Mouse (Mus musculus): ENCODE results near the gene Ccdc62. TPM values are rescaled to one million over a fixed set of nuclear protein-coding genes. Genes with fewer than 3 reads are reported as not detected.

Gene Ccdc62
- polyA plus RNA-seq, 2 experiments: 2.7 to 3.4 TPM

DNA sequence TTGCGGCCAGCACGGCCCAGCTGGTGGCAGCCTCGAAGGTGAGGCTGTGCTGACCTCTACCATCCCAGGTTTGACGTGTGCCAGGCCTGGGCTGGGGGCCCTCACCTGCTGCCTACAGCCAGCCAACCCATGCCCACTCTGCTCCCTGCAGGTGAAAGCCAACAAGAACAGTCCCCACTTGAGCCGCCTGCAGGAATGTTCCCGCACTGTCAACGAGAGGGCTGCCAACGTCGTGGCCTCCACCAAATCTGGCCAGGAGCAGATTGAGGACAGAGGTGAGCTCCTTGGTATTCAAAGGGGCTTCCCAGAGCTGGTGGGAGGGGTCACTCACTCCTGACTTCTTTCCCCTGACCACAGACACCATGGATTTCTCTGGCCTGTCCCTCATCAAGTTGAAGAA is 70.8 kb downstream of the Ccdc62 start:
- peaks cover 14% of the 10 kb centered on the region for H3K36me3 ChIP-seq (replicated peaks; ENCODE audit: control insufficient read depth, insufficient read depth, low read depth)
- no peaks in the 10 kb centered on the region for H3K27me3 ChIP-seq (ENCODE audit: control insufficient read depth, insufficient read depth, low read length)
- no peak overlapping the region for H3K4me3 ChIP-seq (ENCODE audit: insufficient read depth in 1 of 2, low read depth in 2 of 2, low read length in 2 of 2)
- TF ChIP-seq CTCF (IDR thresholded peaks at IDR 0.05; ENCODE audit: low read depth): no peak
- TF ChIP-seq EP300 (IDR thresholded peaks at IDR 0.05; ENCODE audit: low read depth): no peak
- no peak overlapping the region for H3K4me2 ChIP-seq (ENCODE audit: low read depth)
- no peaks in the 10 kb centered on the region for H3K9me3 ChIP-seq (ENCODE audit: control insufficient read depth, low read length)
- WGBS (ENCODE audit: insufficient replicate concordance): 41% methylated on average over 9 of the region's 9 CpGs
- H3K4me1 ChIP-seq (replicated peaks; ENCODE audit: control insufficient read depth in 2 of 2, insufficient read depth in 2 of 2, low read length in 1 of 2): no peaks in the 10 kb centered on the region
- no peak overlapping the region for H3K9ac ChIP-seq (replicated peaks)
- H3K27ac ChIP-seq: no peak overlapping the region
- DNase-seq (ENCODE audit: low read depth in 3 of 3, low spot score in 3 of 3): no peak
- ATAC-seq (ENCODE audit: insufficient read depth): no peak

DNA sequence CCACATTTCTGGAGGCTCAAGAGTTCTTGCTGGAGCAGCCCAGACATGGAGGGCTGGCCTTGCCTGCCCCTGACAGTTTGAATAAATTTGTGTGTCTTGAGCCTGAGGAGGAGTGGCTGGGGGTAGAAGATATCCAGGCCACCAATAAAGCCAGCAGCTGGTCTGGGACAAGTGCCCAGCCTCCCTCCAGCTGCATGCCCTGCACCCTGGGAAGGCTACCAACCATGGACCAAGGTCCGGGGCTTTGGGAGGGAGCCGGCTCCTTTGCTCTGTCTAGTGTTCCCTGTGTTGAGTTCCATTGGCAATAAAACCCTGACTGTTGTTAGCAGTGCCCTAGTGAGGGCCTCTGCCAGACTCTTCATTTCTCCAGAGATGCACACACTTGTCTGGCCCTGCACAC is 72.4 kb downstream of the Ccdc62 start:
- H3K36me3 ChIP-seq (replicated peaks; ENCODE audit: control insufficient read depth, insufficient read depth, low read depth): peaks cover 28% of the 10 kb centered on the region
- no peak for ATAC-seq (ENCODE audit: insufficient read depth)
- TF ChIP-seq EP300 (IDR thresholded peaks at IDR 0.05; ENCODE audit: low read depth) (no peak), CTCF (IDR thresholded peaks at IDR 0.05; ENCODE audit: low read depth) (no peak)

DNA sequence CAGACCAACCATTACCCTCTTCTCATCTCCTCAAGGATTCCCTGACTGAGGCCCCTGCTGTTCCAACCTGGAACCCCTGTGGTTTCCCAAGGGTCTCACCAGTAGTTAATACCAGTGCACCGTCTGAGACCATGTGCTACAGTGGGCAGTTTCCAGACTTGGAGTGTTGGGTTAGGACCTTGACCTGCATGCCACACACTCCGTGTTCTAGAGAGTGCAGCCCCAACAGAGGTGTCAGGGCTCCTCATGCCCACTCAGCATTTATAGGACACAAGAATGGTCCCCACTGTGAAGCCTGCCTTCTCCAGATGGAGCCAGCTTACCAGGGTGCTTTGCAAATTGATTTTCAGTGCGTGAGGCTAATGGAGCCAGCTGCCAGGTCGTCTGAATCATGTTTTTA is 72.9 kb downstream of the Ccdc62 start:
- DNase-seq (ENCODE audit: low read depth in 3 of 3, low spot score in 3 of 3): no peak
- Histone ChIP-seq H3K36me3 (replicated peaks; ENCODE audit: control insufficient read depth, insufficient read depth, low read depth) (peaks cover 33% of the 10 kb centered on the region), H3K4me2 (ENCODE audit: low read depth) (no peak overlapping the region), H3K27me3 (ENCODE audit: control insufficient read depth, insufficient read depth, low read length) (no peaks in the 10 kb centered on the region), H3K4me1 (replicated peaks; ENCODE audit: control insufficient read depth in 2 of 2, insufficient read depth in 2 of 2, low read length in 1 of 2) (no peaks in the 10 kb centered on the region), H3K4me3 (ENCODE audit: insufficient read depth in 1 of 2, low read depth in 2 of 2, low read length in 2 of 2) (no peak overlapping the region), H3K9me3 (ENCODE audit: control insufficient read depth, low read length) (no peaks in the 10 kb centered on the region), H3K27ac (no peak overlapping the region), H3K9ac (replicated peaks) (no peak overlapping the region)
- WGBS (ENCODE audit: insufficient replicate concordance): 67% methylated on average over 4 of the region's 4 CpGs
- no peak for ATAC-seq (ENCODE audit: insufficient read depth)
- TF ChIP-seq CTCF (IDR thresholded peaks at IDR 0.05; ENCODE audit: low read depth) (no peak), EP300 (IDR thresholded peaks at IDR 0.05; ENCODE audit: low read depth) (no peak)

More for the DNA sequence above, 72.4 kb downstream of the Ccdc62 start:
- Histone ChIP-seq H3K9me3 (ENCODE audit: control insufficient read depth, low read length) (no peaks in the 10 kb centered on the region), H3K9ac (replicated peaks) (no peak overlapping the region), H3K4me3 (ENCODE audit: insufficient read depth in 1 of 2, low read depth in 2 of 2, low read length in 2 of 2) (no peak overlapping the region), H3K4me2 (ENCODE audit: low read depth) (no peak overlapping the region), H3K27me3 (ENCODE audit: control insufficient read depth, insufficient read depth, low read length) (no peaks in the 10 kb centered on the region), H3K4me1 (replicated peaks; ENCODE audit: control insufficient read depth in 2 of 2, insufficient read depth in 2 of 2, low read length in 1 of 2) (no peaks in the 10 kb centered on the region), H3K27ac (no peak overlapping the region)
- WGBS (ENCODE audit: insufficient replicate concordance): 75% methylated on average over 2 of the region's 2 CpGs
- no peak for DNase-seq (ENCODE audit: low read depth in 3 of 3, low spot score in 3 of 3)

DNA sequence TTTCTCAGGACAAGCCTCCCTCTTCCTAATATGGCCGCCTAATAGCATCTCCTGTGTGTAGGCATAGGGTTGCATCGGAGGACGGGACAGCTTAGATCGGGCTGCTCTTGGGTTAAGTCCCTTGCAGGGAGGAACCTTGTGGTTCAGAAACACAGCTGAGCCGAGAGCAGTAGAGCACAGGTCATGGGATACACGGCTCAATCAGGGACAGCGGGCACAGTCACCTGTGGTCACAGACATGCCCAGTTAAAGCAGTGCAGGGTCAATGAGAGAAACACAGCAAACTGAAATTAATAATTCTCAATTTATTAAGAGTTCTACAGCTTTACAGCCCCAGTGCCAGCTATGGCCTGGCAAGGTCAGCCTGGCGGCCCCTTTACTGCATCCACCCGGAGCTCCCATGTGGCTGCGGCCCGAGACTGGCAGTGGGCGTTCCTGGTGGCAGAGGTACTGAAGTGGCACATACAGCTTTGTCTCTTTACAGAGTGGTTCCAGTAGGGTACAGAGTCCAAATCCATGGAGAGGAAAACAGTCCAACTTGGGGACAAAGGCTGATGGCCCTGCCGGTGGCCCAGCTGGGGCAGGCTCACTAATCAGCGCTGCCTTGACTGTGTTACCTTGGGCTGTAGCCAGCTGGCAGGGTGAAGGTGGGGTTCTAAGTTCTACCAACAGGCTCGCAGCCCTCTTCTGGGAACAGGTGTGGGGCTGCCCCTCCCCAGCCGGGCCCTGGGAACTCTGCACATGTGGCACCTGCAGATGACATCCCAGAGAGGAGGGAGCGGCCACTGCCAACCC is 74.1 kb downstream of the Ccdc62 start:
- H3K27me3 ChIP-seq (ENCODE audit: control insufficient read depth, insufficient read depth, low read length): no peaks in the 10 kb centered on the region
- peaks cover 43% of the 10 kb centered on the region for H3K36me3 ChIP-seq (replicated peaks; ENCODE audit: control insufficient read depth, insufficient read depth, low read depth)
- no peak overlapping the region for H3K9ac ChIP-seq (replicated peaks)
- H3K9me3 ChIP-seq (ENCODE audit: control insufficient read depth, low read length): no peaks in the 10 kb centered on the region
- WGBS (ENCODE audit: insufficient replicate concordance): 82% methylated on average over 17 of the region's 17 CpGs
- H3K4me3 ChIP-seq (ENCODE audit: insufficient read depth in 1 of 2, low read depth in 2 of 2, low read length in 2 of 2): no peak overlapping the region
- ATAC-seq (ENCODE audit: insufficient read depth) (peak; percentile 16; the same call in 1 of the 2 replicates), DNase-seq (ENCODE audit: low read depth in 3 of 3, low spot score in 3 of 3) (no peak)
- no peak for TF ChIP-seq CTCF (IDR thresholded peaks at IDR 0.05; ENCODE audit: low read depth)
- no peak for TF ChIP-seq EP300 (IDR thresholded peaks at IDR 0.05; ENCODE audit: low read depth)
- H3K4me1 ChIP-seq (replicated peaks; ENCODE audit: control insufficient read depth in 2 of 2, insufficient read depth in 2 of 2, low read length in 1 of 2): peaks cover under 1 to 2% of the 10 kb centered on the region in 2 experiments; a peak in 2 of 4 replicates
- no peak overlapping the region for H3K4me2 ChIP-seq (ENCODE audit: low read depth)
- no peak overlapping the region for H3K27ac ChIP-seq

DNA sequence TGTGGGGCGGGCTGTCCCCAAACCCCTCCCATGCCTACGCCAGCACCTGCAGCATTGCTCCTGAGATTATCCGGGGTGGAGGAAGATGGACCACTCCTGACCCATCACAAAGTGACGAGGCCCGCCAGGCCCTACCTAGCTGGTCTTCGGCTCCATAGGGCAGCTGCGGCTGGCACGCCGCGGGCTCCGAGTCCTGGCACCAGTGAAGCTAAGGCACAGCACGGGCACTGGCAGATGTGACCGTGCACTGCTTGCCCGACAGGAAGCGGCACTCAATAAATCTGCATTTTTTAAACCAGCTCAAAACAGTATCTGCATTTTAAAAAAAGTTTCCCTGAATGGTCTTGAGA is 74.6 kb downstream of the Ccdc62 start:
- no peaks in the 10 kb centered on the region for H3K9me3 ChIP-seq (ENCODE audit: control insufficient read depth, low read length)
- H3K27me3 ChIP-seq (ENCODE audit: control insufficient read depth, insufficient read depth, low read length): no peaks in the 10 kb centered on the region
- TF ChIP-seq CTCF (IDR thresholded peaks at IDR 0.05; ENCODE audit: low read depth): no peak
- TF ChIP-seq EP300 (IDR thresholded peaks at IDR 0.05; ENCODE audit: low read depth): no peak
- H3K9ac ChIP-seq (replicated peaks): no peak overlapping the region
- H3K27ac ChIP-seq: no peak overlapping the region
- H3K36me3 ChIP-seq (replicated peaks; ENCODE audit: control insufficient read depth, insufficient read depth, low read depth): peaks cover 47% of the 10 kb centered on the region
- H3K4me3 ChIP-seq (ENCODE audit: insufficient read depth in 1 of 2, low read depth in 2 of 2, low read length in 2 of 2): no peak overlapping the region
- DNase-seq (ENCODE audit: low read depth in 3 of 3, low spot score in 3 of 3) (no peak), ATAC-seq (ENCODE audit: insufficient read depth) (no peak)
- H3K4me1 ChIP-seq (replicated peaks; ENCODE audit: control insufficient read depth in 2 of 2, insufficient read depth in 2 of 2, low read length in 1 of 2): peaks cover 6 to 7% of the 10 kb centered on the region in 2 experiments
- H3K4me2 ChIP-seq (ENCODE audit: low read depth): no peak overlapping the region
- 85% methylated on average over 15 of the region's 15 CpGs for WGBS (ENCODE audit: insufficient replicate concordance)

Measured in liver, embryonic 14.5 days (tissue).